Mouse (Mus musculus): ENCODE results near the gene Rtn3. TPM values are rescaled to one million over a fixed set of nuclear protein-coding genes. Genes with fewer than 3 reads are reported as not detected.
"Not testable (repeated sequence)": the region's sequence is repeated elsewhere in the genome, so short reads cannot be mapped to it uniquely, and the experiment has no call there.

Rtn3 gene
- polyA plus RNA-seq, 1 experiment from 2014 or later = 132 TPM

GRCm38 (mm10) chr19:7412361-7412760 lies 70.7 kb downstream of the Rtn3 start:
- WGBS = 56% methylated on average over 2 of the region's 2 CpGs
- Histone ChIP-seq H3K27ac (ENCODE audit: low read length) (no peak overlapping the region), H3K27me3 (ENCODE audit: control insufficient read depth, insufficient read depth, low read length) (no peaks in the 10 kb centered on the region), H3K4me3 (replicated peaks; ENCODE audit: low read length) (no peak overlapping the region), H3K9ac (ENCODE audit: low read length) (no peak overlapping the region), H3K4me2 (ENCODE audit: low read depth, low read length) (no peak overlapping the region), H3K9me3 (replicated peaks; ENCODE audit: control insufficient read depth, low read length) (no peaks in the 10 kb centered on the region), H3K36me3 (ENCODE audit: control insufficient read depth, insufficient read depth, low read length) (no peaks in the 10 kb centered on the region), H3K4me1 (ENCODE audit: control insufficient read depth, insufficient read depth, low read length) (no peaks in the 10 kb centered on the region; the same call in 1 of the 2 replicates)
- ATAC-seq (ENCODE audit: insufficient read depth, low FRiP score) = no peak

GRCm38 (mm10) chr19:7404623-7405229 lies 78.4 kb downstream of the Rtn3 start:
- H3K4me3 ChIP-seq (replicated peaks; ENCODE audit: low read length) = no peak overlapping the region
- WGBS = 46% methylated on average over 9 of the region's 9 CpGs
- H3K4me2 ChIP-seq (ENCODE audit: low read depth, low read length) = no peak overlapping the region
- no peak for ATAC-seq (ENCODE audit: insufficient read depth, low FRiP score)
- no peaks in the 10 kb centered on the region for H3K27me3 ChIP-seq (ENCODE audit: control insufficient read depth, insufficient read depth, low read length)
- no peaks in the 10 kb centered on the region for H3K9me3 ChIP-seq (replicated peaks; ENCODE audit: control insufficient read depth, low read length)
- H3K27ac ChIP-seq (ENCODE audit: low read length) = no peak overlapping the region
- H3K9ac ChIP-seq (ENCODE audit: low read length) = no peak overlapping the region
- H3K4me1 ChIP-seq (ENCODE audit: control insufficient read depth, insufficient read depth, low read length) = peaks cover 7% of the 10 kb centered on the region
- no peaks in the 10 kb centered on the region for H3K36me3 ChIP-seq (ENCODE audit: control insufficient read depth, insufficient read depth, low read length)

- WGBS = 65% methylated on average over 11 of the region's 11 CpGs
- peaks cover 3% of the 10 kb centered on the region; the same call in 1 of the 2 replicates for H3K9me3 ChIP-seq (replicated peaks; ENCODE audit: control insufficient read depth, low read length)
- H3K27ac ChIP-seq (ENCODE audit: low read length) = no peak overlapping the region
Measured at GRCm38 (mm10) chr19:7400635-7401034, 82.4 kb downstream of the Rtn3 start.

GRCm38 (mm10) chr19:7398898-7399297 lies 84.2 kb downstream of the Rtn3 start:
- not testable (repeated sequence) for H3K4me2 ChIP-seq (ENCODE audit: low read depth, low read length); ATAC-seq (ENCODE audit: insufficient read depth, low FRiP score); H3K27me3 ChIP-seq (ENCODE audit: control insufficient read depth, insufficient read depth, low read length); H3K9ac ChIP-seq (ENCODE audit: low read length); H3K4me1 ChIP-seq (ENCODE audit: control insufficient read depth, insufficient read depth, low read length); H3K4me3 ChIP-seq (replicated peaks; ENCODE audit: low read length); H3K27ac ChIP-seq (ENCODE audit: low read length); H3K9me3 ChIP-seq (replicated peaks; ENCODE audit: control insufficient read depth, low read length); H3K36me3 ChIP-seq (ENCODE audit: control insufficient read depth, insufficient read depth, low read length)
- 42% methylated on average over 24 of the region's 24 CpGs for WGBS

More at GRCm38 (mm10) chr19:7400635-7401034, 82.4 kb downstream of the Rtn3 start:
- Histone ChIP-seq H3K4me2 (ENCODE audit: low read depth, low read length) (no peak overlapping the region), H3K4me1 (ENCODE audit: control insufficient read depth, insufficient read depth, low read length) (peaks cover 7% of the 10 kb centered on the region), H3K36me3 (ENCODE audit: control insufficient read depth, insufficient read depth, low read length) (no peaks in the 10 kb centered on the region), H3K4me3 (replicated peaks; ENCODE audit: low read length) (no peak overlapping the region), H3K9ac (ENCODE audit: low read length) (no peak overlapping the region), H3K27me3 (ENCODE audit: control insufficient read depth, insufficient read depth, low read length) (no peaks in the 10 kb centered on the region)
- no peak for ATAC-seq (ENCODE audit: insufficient read depth, low FRiP score)

GRCm38 (mm10) chr19:7396867-7397826 lies 85.9 kb downstream of the Rtn3 start:
- peak; percentile 68 for ATAC-seq (ENCODE audit: insufficient read depth, low FRiP score)
- H3K9me3 ChIP-seq (replicated peaks; ENCODE audit: control insufficient read depth, low read length); H3K4me2 ChIP-seq (ENCODE audit: low read depth, low read length); H3K4me3 ChIP-seq (replicated peaks; ENCODE audit: low read length); H3K9ac ChIP-seq (ENCODE audit: low read length); H3K36me3 ChIP-seq (ENCODE audit: control insufficient read depth, insufficient read depth, low read length); H3K27me3 ChIP-seq (ENCODE audit: control insufficient read depth, insufficient read depth, low read length); H3K4me1 ChIP-seq (ENCODE audit: control insufficient read depth, insufficient read depth, low read length): not testable (repeated sequence)
- WGBS = 34% methylated on average over 8 of the region's 10 CpGs
- 0 out of 2 replicates have a peak overlapping the region, but pooled peaks have one; percentile 11 for H3K27ac ChIP-seq (ENCODE audit: low read length)

- WGBS = 77% methylated on average over 6 of the region's 6 CpGs
- no peak overlapping the region for H3K9ac ChIP-seq (ENCODE audit: low read length)
- H3K27me3 ChIP-seq (ENCODE audit: control insufficient read depth, insufficient read depth, low read length) = no peaks in the 10 kb centered on the region
- no peaks in the 10 kb centered on the region for H3K4me1 ChIP-seq (ENCODE audit: control insufficient read depth, insufficient read depth, low read length)
- no peak overlapping the region for H3K27ac ChIP-seq (ENCODE audit: low read length)
- ATAC-seq (ENCODE audit: insufficient read depth, low FRiP score) = no peak
- no peak overlapping the region for H3K4me2 ChIP-seq (ENCODE audit: low read depth, low read length)
- no peaks in the 10 kb centered on the region for H3K36me3 ChIP-seq (ENCODE audit: control insufficient read depth, insufficient read depth, low read length)
- H3K4me3 ChIP-seq (replicated peaks; ENCODE audit: low read length) = no peak overlapping the region
- H3K9me3 ChIP-seq (replicated peaks; ENCODE audit: control insufficient read depth, low read length) = 0 out of 2 replicates have a peak, but pooled peaks cover 10% of the 10 kb centered on the region
Measured at GRCm38 (mm10) chr19:7388488-7388887, 94.6 kb downstream of the Rtn3 start.

- no peak overlapping the region for H3K9ac ChIP-seq (ENCODE audit: low read length)
- H3K36me3 ChIP-seq (ENCODE audit: control insufficient read depth, insufficient read depth, low read length) = no peaks in the 10 kb centered on the region
- 0 out of 2 replicates have a peak, but pooled peaks cover 6% of the 10 kb centered on the region for H3K4me1 ChIP-seq (ENCODE audit: control insufficient read depth, insufficient read depth, low read length)
- no peak overlapping the region for H3K4me2 ChIP-seq (ENCODE audit: low read depth, low read length)
- ATAC-seq (ENCODE audit: insufficient read depth, low FRiP score) = no peak
- H3K9me3 ChIP-seq (replicated peaks; ENCODE audit: control insufficient read depth, low read length) = 0 out of 2 replicates have a peak, but pooled peaks cover 7% of the 10 kb centered on the region
- H3K4me3 ChIP-seq (replicated peaks; ENCODE audit: low read length) = no peak overlapping the region
- no peaks in the 10 kb centered on the region for H3K27me3 ChIP-seq (ENCODE audit: control insufficient read depth, insufficient read depth, low read length)
- 85% methylated on average over 2 of the region's 2 CpGs for WGBS
- H3K27ac ChIP-seq (ENCODE audit: low read length) = no peak overlapping the region
Measured at GRCm38 (mm10) chr19:7386042-7386441, 97.0 kb downstream of the Rtn3 start.

GRCm38 (mm10) chr19:7382903-7383865 lies 99.9 kb downstream of the Rtn3 start, which contains the start of gene Spindoc:
Spindoc (minus strand) TSS chr19:7382994.
- H3K9me3 ChIP-seq (replicated peaks; ENCODE audit: control insufficient read depth, low read length) = 0 out of 2 replicates have a peak, but pooled peaks cover 3% of the 10 kb centered on the region
- ATAC-seq (ENCODE audit: insufficient read depth, low FRiP score) = peak; percentile 99
- H3K4me2 ChIP-seq (ENCODE audit: low read depth, low read length) = peak within 1 kb of the TSS; percentile 60
- 1% methylated on average over 50 of the region's 52 CpGs for WGBS
- H3K4me3 ChIP-seq (replicated peaks; ENCODE audit: low read length) = peak within 1 kb of the TSS; percentile 90
- H3K4me1 ChIP-seq (ENCODE audit: control insufficient read depth, insufficient read depth, low read length) = 0 out of 2 replicates have a peak, but pooled peaks cover 6% of the 10 kb centered on the region
- H3K9ac ChIP-seq (ENCODE audit: low read length) = peak within 1 kb of the TSS; percentile 95
- no peaks in the 10 kb centered on the region for H3K27me3 ChIP-seq (ENCODE audit: control insufficient read depth, insufficient read depth, low read length)
- no peaks in the 10 kb centered on the region for H3K36me3 ChIP-seq (ENCODE audit: control insufficient read depth, insufficient read depth, low read length)
- peak within 1 kb of the TSS; percentile 90 for H3K27ac ChIP-seq (ENCODE audit: low read length)
